Mouse (Mus musculus): ENCODE data around the gene Slpi. TPM values are rescaled to one million over a fixed set of nuclear protein-coding genes. Genes with fewer than 3 reads are reported as not detected.
"Not testable (repeated sequence)": the region's sequence is repeated elsewhere in the genome, so short reads cannot be mapped to it uniquely, and the experiment has no call there.

Slpi gene
- polyA plus RNA-seq, 1 experiment, result 0.68 TPM

- DNase-seq (ENCODE audit: extremely low spot score in 1 of 2, low spot score in 1 of 2), result no peak
Observed at GRCm38 (mm10) chr2:164382971-164383370, 5.9 kb downstream of the Slpi start.

- no peak for DNase-seq (ENCODE audit: extremely low spot score in 1 of 2, low spot score in 1 of 2)
Observed at GRCm38 (mm10) chr2:164381726-164382125, 7.2 kb downstream of the Slpi start.

- DNase-seq (ENCODE audit: extremely low spot score in 1 of 2, low spot score in 1 of 2), result no peak
Observed at GRCm38 (mm10) chr2:164377478-164378426, 11.1 kb downstream of the Slpi start.

- peak in 1 of 2 experiments; percentile 14 for DNase-seq (ENCODE audit: extremely low spot score in 1 of 2, low spot score in 1 of 2)
Observed at GRCm38 (mm10) chr2:164373187-164373586, 15.7 kb downstream of the Slpi start.

- DNase-seq (ENCODE audit: extremely low spot score in 1 of 2, low spot score in 1 of 2), result no peak
Observed at GRCm38 (mm10) chr2:164372408-164373053, 16.4 kb downstream of the Slpi start.

GRCm38 (mm10) chr2:164371371-164371770 lies 17.5 kb downstream of the Slpi start:
- no peak for DNase-seq (ENCODE audit: extremely low spot score in 1 of 2, low spot score in 1 of 2)

- DNase-seq (ENCODE audit: extremely low spot score in 1 of 2, low spot score in 1 of 2), result no peak
Observed at GRCm38 (mm10) chr2:164368620-164369105, 20.2 kb downstream of the Slpi start.

- DNase-seq (ENCODE audit: extremely low spot score in 1 of 2, low spot score in 1 of 2), result no peak
Observed at GRCm38 (mm10) chr2:164366947-164367346, 21.9 kb downstream of the Slpi start.

- no peak for DNase-seq (ENCODE audit: extremely low spot score in 1 of 2, low spot score in 1 of 2)
Observed at GRCm38 (mm10) chr2:164360974-164361657, 27.8 kb downstream of the Slpi start.

- no peak for DNase-seq (ENCODE audit: extremely low spot score in 1 of 2, low spot score in 1 of 2)
Observed at GRCm38 (mm10) chr2:164359668-164360067, 29.2 kb downstream of the Slpi start.

- no peak for DNase-seq (ENCODE audit: extremely low spot score in 1 of 2, low spot score in 1 of 2)
Observed at GRCm38 (mm10) chr2:164359031-164359430, 29.9 kb downstream of the Slpi start.

- no peak for DNase-seq (ENCODE audit: extremely low spot score in 1 of 2, low spot score in 1 of 2)
Observed at GRCm38 (mm10) chr2:164358373-164358772, 30.5 kb downstream of the Slpi start.

- DNase-seq (ENCODE audit: extremely low spot score in 1 of 2, low spot score in 1 of 2), result no peak
Observed at GRCm38 (mm10) chr2:164356177-164356967, 32.5 kb downstream of the Slpi start.

GRCm38 (mm10) chr2:164353356-164353755 lies 35.5 kb downstream of the Slpi start:
- DNase-seq (ENCODE audit: extremely low spot score in 1 of 2, low spot score in 1 of 2), result no peak

GRCm38 (mm10) chr2:164352697-164353096 lies 36.2 kb downstream of the Slpi start:
- no peak for DNase-seq (ENCODE audit: extremely low spot score in 1 of 2, low spot score in 1 of 2)

- DNase-seq (ENCODE audit: extremely low spot score in 1 of 2, low spot score in 1 of 2), result peak in 1 of 2 experiments; percentile 20
Observed at GRCm38 (mm10) chr2:164348980-164349379, 39.9 kb downstream of the Slpi start.

GRCm38 (mm10) chr2:164347697-164348096 lies 41.2 kb downstream of the Slpi start:
- not testable (repeated sequence) for DNase-seq (ENCODE audit: extremely low spot score in 1 of 2, low spot score in 1 of 2)

- DNase-seq (ENCODE audit: extremely low spot score in 1 of 2, low spot score in 1 of 2), result not testable (repeated sequence)
Observed at GRCm38 (mm10) chr2:164343732-164344131, 45.2 kb downstream of the Slpi start.

- not testable (repeated sequence) for DNase-seq (ENCODE audit: extremely low spot score in 1 of 2, low spot score in 1 of 2)
Observed at GRCm38 (mm10) chr2:164332440-164332839, 56.5 kb downstream of the Slpi start, which contains the start of gene Svs5. TSS of gene Svs5 (plus strand) at chr2:164332740.

- DNase-seq (ENCODE audit: extremely low spot score in 1 of 2, low spot score in 1 of 2), result no peak
Observed at GRCm38 (mm10) chr2:164320983-164321382, 67.9 kb downstream of the Slpi start.
